Mouse (Mus musculus): ENCODE measurements around the gene Dgkd. TPM values are rescaled to one million over a fixed set of nuclear protein-coding genes. Genes with fewer than 3 reads are reported as not detected.

The Dgkd gene
- polyA plus RNA-seq, 1 experiment from 2014 or later, result 36.6 TPM

- Histone ChIP-seq H3K9ac (no peak overlapping the region), H3K36me3 (no peaks in the 10 kb centered on the region), H3K9me3 (no peaks in the 10 kb centered on the region), H3K27me3 (no peaks in the 10 kb centered on the region), H3K4me3 (no peak overlapping the region), H3K27ac (no peak overlapping the region), H3K4me2 (replicated peaks) (no peak overlapping the region), H3K4me1 (peaks cover 41% of the 10 kb centered on the region)
- no peak for ATAC-seq (ENCODE audit: low FRiP score, low read depth)
Measured at GRCm38 (mm10) chr1:87873081-87873480, 20.0 kb downstream of the Dgkd start.

- H3K27ac ChIP-seq, result no peak overlapping the region
- no peak overlapping the region for H3K9ac ChIP-seq
Measured at GRCm38 (mm10) chr1:87876065-87876464, 23.0 kb downstream of the Dgkd start.

GRCm38 (mm10) chr1:87877552-87878283, 24.6 kb downstream of the Dgkd start:
- Histone ChIP-seq H3K27ac (peak overlapping the region; percentile 69; the same call in 1 of the 2 replicates), H3K4me2 (replicated peaks) (no peak overlapping the region), H3K36me3 (peaks cover under 1% of the 10 kb centered on the region), H3K4me3 (no peak overlapping the region), H3K4me1 (peaks cover 45% of the 10 kb centered on the region), H3K9me3 (no peaks in the 10 kb centered on the region), H3K27me3 (no peaks in the 10 kb centered on the region), H3K9ac (0 out of 2 replicates have a peak overlapping the region, but pooled peaks have one; percentile 1)
- ATAC-seq (ENCODE audit: low FRiP score, low read depth), result no peak
- WGBS, result 70% methylated on average over 9 of the region's 9 CpGs

More at GRCm38 (mm10) chr1:87876065-87876464, 23.0 kb downstream of the Dgkd start:
- Histone ChIP-seq H3K4me3 (no peak overlapping the region), H3K9me3 (no peaks in the 10 kb centered on the region), H3K4me2 (replicated peaks) (no peak overlapping the region), H3K27me3 (no peaks in the 10 kb centered on the region), H3K36me3 (no peaks in the 10 kb centered on the region), H3K4me1 (peaks cover 54% of the 10 kb centered on the region)
- ATAC-seq (ENCODE audit: low FRiP score, low read depth), result no peak
- WGBS, result 82% methylated on average over 1 of the region's 1 CpGs

- Histone ChIP-seq H3K4me1 (peaks cover 41% of the 10 kb centered on the region), H3K27me3 (no peaks in the 10 kb centered on the region), H3K4me3 (no peak overlapping the region), H3K36me3 (peaks cover 13% of the 10 kb centered on the region), H3K9ac (no peak overlapping the region), H3K4me2 (replicated peaks) (no peak overlapping the region), H3K9me3 (no peaks in the 10 kb centered on the region), H3K27ac (no peak overlapping the region)
- 78% methylated on average over 3 of the region's 3 CpGs for WGBS
- no peak for ATAC-seq (ENCODE audit: low FRiP score, low read depth)
Measured at GRCm38 (mm10) chr1:87879034-87879433, 25.9 kb downstream of the Dgkd start.

- WGBS, result 44% methylated on average over 3 of the region's 3 CpGs
- peak overlapping the region; percentile 45 for H3K27ac ChIP-seq
Measured at GRCm38 (mm10) chr1:87879494-87880325, 26.6 kb downstream of the Dgkd start.

GRCm38 (mm10) chr1:87880326-87880627, 27.2 kb downstream of the Dgkd start:
- no peaks in the 10 kb centered on the region for H3K27me3 ChIP-seq
- 88% methylated on average over 6 of the region's 6 CpGs for WGBS
- H3K9me3 ChIP-seq, result no peaks in the 10 kb centered on the region
- no peak overlapping the region for H3K4me3 ChIP-seq
- H3K9ac ChIP-seq, result no peak overlapping the region
- peaks cover 23% of the 10 kb centered on the region for H3K36me3 ChIP-seq
- H3K27ac ChIP-seq, result peak overlapping the region; percentile 45
- ATAC-seq (ENCODE audit: low FRiP score, low read depth), result no peak
- no peak overlapping the region for H3K4me2 ChIP-seq (replicated peaks)
- peaks cover 37% of the 10 kb centered on the region for H3K4me1 ChIP-seq

More at GRCm38 (mm10) chr1:87879494-87880325, 26.6 kb downstream of the Dgkd start:
- Histone ChIP-seq H3K36me3 (peaks cover 19% of the 10 kb centered on the region), H3K27me3 (no peaks in the 10 kb centered on the region), H3K9ac (no peak overlapping the region), H3K4me1 (peaks cover 37% of the 10 kb centered on the region), H3K4me3 (no peak overlapping the region), H3K9me3 (no peaks in the 10 kb centered on the region), H3K4me2 (replicated peaks) (no peak overlapping the region)
- peak; percentile 58; the same call in 1 of the 2 replicates for ATAC-seq (ENCODE audit: low FRiP score, low read depth)

- 53% methylated on average over 2 of the region's 2 CpGs for WGBS
- no peak overlapping the region for H3K4me2 ChIP-seq (replicated peaks)
- ATAC-seq (ENCODE audit: low FRiP score, low read depth), result no peak
Measured at GRCm38 (mm10) chr1:87880856-87881255, 27.8 kb downstream of the Dgkd start.

GRCm38 (mm10) chr1:87881726-87882125, 28.6 kb downstream of the Dgkd start:
- H3K9ac ChIP-seq, result no peak overlapping the region
- no peak overlapping the region for H3K4me2 ChIP-seq (replicated peaks)
- H3K27ac ChIP-seq, result no peak overlapping the region
- H3K27me3 ChIP-seq, result no peaks in the 10 kb centered on the region
- ATAC-seq (ENCODE audit: low FRiP score, low read depth), result no peak
- 68% methylated on average over 4 of the region's 4 CpGs for WGBS
- no peaks in the 10 kb centered on the region for H3K9me3 ChIP-seq
- peaks cover 35% of the 10 kb centered on the region for H3K36me3 ChIP-seq
- peaks cover 35% of the 10 kb centered on the region for H3K4me1 ChIP-seq
- H3K4me3 ChIP-seq, result no peak overlapping the region

More at GRCm38 (mm10) chr1:87880856-87881255, 27.8 kb downstream of the Dgkd start:
- Histone ChIP-seq H3K4me1 (peaks cover 37% of the 10 kb centered on the region), H3K27me3 (no peaks in the 10 kb centered on the region), H3K9ac (no peak overlapping the region), H3K9me3 (no peaks in the 10 kb centered on the region), H3K36me3 (peaks cover 27% of the 10 kb centered on the region), H3K4me3 (no peak overlapping the region), H3K27ac (no peak overlapping the region)

GRCm38 (mm10) chr1:87882554-87882953, 29.5 kb downstream of the Dgkd start:
- ATAC-seq (ENCODE audit: low FRiP score, low read depth), result no peak
- Histone ChIP-seq H3K9ac (no peak overlapping the region), H3K9me3 (no peaks in the 10 kb centered on the region), H3K36me3 (peaks cover 41% of the 10 kb centered on the region), H3K27me3 (no peaks in the 10 kb centered on the region), H3K4me2 (replicated peaks) (no peak overlapping the region), H3K27ac (no peak overlapping the region), H3K4me3 (no peak overlapping the region), H3K4me1 (peaks cover 27% of the 10 kb centered on the region)

GRCm38 (mm10) chr1:87890960-87891359, 37.9 kb downstream of the Dgkd start:
- Histone ChIP-seq H3K9ac (no peak overlapping the region), H3K36me3 (peaks cover 23% of the 10 kb centered on the region), H3K27me3 (no peaks in the 10 kb centered on the region), H3K4me3 (no peak overlapping the region), H3K4me1 (no peaks in the 10 kb centered on the region), H3K4me2 (replicated peaks) (no peak overlapping the region), H3K27ac (no peak overlapping the region), H3K9me3 (no peaks in the 10 kb centered on the region)
- 65% methylated on average over 1 of the region's 1 CpGs for WGBS
- ATAC-seq (ENCODE audit: low FRiP score, low read depth), result no peak

GRCm38 (mm10) chr1:87891634-87892033, 38.5 kb downstream of the Dgkd start:
- no peak overlapping the region for H3K27ac ChIP-seq
- H3K4me2 ChIP-seq (replicated peaks), result no peak overlapping the region
- WGBS, result 92% methylated on average over 4 of the region's 4 CpGs
- no peak overlapping the region for H3K4me3 ChIP-seq
- no peaks in the 10 kb centered on the region for H3K4me1 ChIP-seq
- H3K9me3 ChIP-seq, result no peaks in the 10 kb centered on the region
- H3K9ac ChIP-seq, result no peak overlapping the region
- no peaks in the 10 kb centered on the region for H3K27me3 ChIP-seq
- no peak for ATAC-seq (ENCODE audit: low FRiP score, low read depth)
- peaks cover 22% of the 10 kb centered on the region for H3K36me3 ChIP-seq

GRCm38 (mm10) chr1:87892499-87892898, 39.4 kb downstream of the Dgkd start:
- no peaks in the 10 kb centered on the region for H3K9me3 ChIP-seq
- no peak overlapping the region for H3K9ac ChIP-seq
- H3K27ac ChIP-seq, result no peak overlapping the region
- H3K27me3 ChIP-seq, result no peaks in the 10 kb centered on the region
- WGBS, result 86% methylated on average over 2 of the region's 2 CpGs
- H3K4me2 ChIP-seq (replicated peaks), result no peak overlapping the region
- H3K36me3 ChIP-seq, result peaks cover 16% of the 10 kb centered on the region; the same call in 1 of the 2 replicates
- H3K4me3 ChIP-seq, result no peak overlapping the region
- no peak for ATAC-seq (ENCODE audit: low FRiP score, low read depth)
- H3K4me1 ChIP-seq, result no peaks in the 10 kb centered on the region

All from limb, embryonic 13.5 days (tissue).